Mouse (Mus musculus) T-helper 1 cell (primary cell): ENCODE measurements at regions not wholly inside any gene's neighbourhood (a gene's known extent, or its start where the extent isn't known, plus 50 kb on each side); places are given as distances from the start of the nearest gene placed in this dataset.
"Not testable (repeated sequence)": the region's sequence is repeated elsewhere in the genome, so short reads cannot be mapped to it uniquely, and the experiment has no call there.

Experiments used
- in situ Hi-C: fragments of 300-600 bp; cut with MboI, MseI; formaldehyde crosslinking; loops from one replicate; pipeline ENCODE4 v1.15.1; 2025; ENCODE audit warnings: high pct_unique_total_duplicates

- in situ Hi-C loops, result no loop called here
These were observed 273.5 kb downstream of the Gxylt1 start for GRCm38 (mm10) chr15:93001346-93002001.

- in situ Hi-C loops, result no loop called here
These were observed 274.9 kb downstream of the Gxylt1 start for GRCm38 (mm10) chr15:93000121-93000520.

GRCm38 (mm10) chr15:92997933-92998332 is 277.0 kb downstream of the Gxylt1 start:
- in situ Hi-C loops, result loop anchor here (10.0 kb wide), 1 partner anchor 347 kb away; no protein-coding TSS in a partner anchor

- in situ Hi-C loops, result loop anchor here (10.0 kb wide), 1 partner anchor 351 kb away; no protein-coding TSS in a partner anchor
These were observed 280.7 kb downstream of the Gxylt1 start for GRCm38 (mm10) chr15:92994191-92994671.

- in situ Hi-C loops, result loop anchor here (10.0 kb wide), 1 partner anchor 351 kb away; no protein-coding TSS in a partner anchor
These were observed 281.3 kb downstream of the Gxylt1 start for GRCm38 (mm10) chr15:92993538-92994190.

GRCm38 (mm10) chr15:92975774-92976173 is 299.2 kb downstream of the Gxylt1 start:
- in situ Hi-C loops, result no loop called here

GRCm38 (mm10) chr15:92974931-92975330 is 300.0 kb downstream of the Gxylt1 start:
- in situ Hi-C loops, result no loop called here

GRCm38 (mm10) chr15:92973651-92974229 is 301.2 kb downstream of the Gxylt1 start:
- in situ Hi-C loops, result no loop called here

GRCm38 (mm10) chr15:92965556-92965955 is 309.4 kb downstream of the Gxylt1 start:
- in situ Hi-C loops, result no loop called here

GRCm38 (mm10) chr15:92964901-92965300 is 310.1 kb downstream of the Gxylt1 start:
- in situ Hi-C loops, result no loop called here

- in situ Hi-C loops, result no loop called here
These were observed 310.8 kb downstream of the Gxylt1 start for GRCm38 (mm10) chr15:92964131-92964530.

- in situ Hi-C loops, result not testable (repeated sequence)
These were observed 324.1 kb downstream of the Gxylt1 start for GRCm38 (mm10) chr15:92950912-92951311.

GRCm38 (mm10) chr15:92946216-92946615 is 328.8 kb downstream of the Gxylt1 start:
- in situ Hi-C loops, result no loop called here

- in situ Hi-C loops, result loop anchor here (10.0 kb wide), 1 partner anchor 1399 kb away; no protein-coding TSS in a partner anchor
These were observed 371.2 kb downstream of the Gxylt1 start for GRCm38 (mm10) chr15:92903821-92904220.

- in situ Hi-C loops, result no loop called here
These were observed 377.7 kb downstream of the Gxylt1 start for GRCm38 (mm10) chr15:92897277-92897676.

GRCm38 (mm10) chr15:92895836-92896235 is 379.1 kb downstream of the Gxylt1 start:
- in situ Hi-C loops, result no loop called here

- in situ Hi-C loops, result no loop called here
These were observed 398.5 kb downstream of the Gxylt1 start for GRCm38 (mm10) chr15:92876438-92876837.

- in situ Hi-C loops, result no loop called here
These were observed 410.9 kb downstream of the Gxylt1 start for GRCm38 (mm10) chr15:92864106-92864505.

GRCm38 (mm10) chr15:92850854-92851253 is 424.1 kb downstream of the Gxylt1 start:
- in situ Hi-C loops, result loop anchor here (10.0 kb wide), 1 partner anchor 816 kb away; no protein-coding TSS in a partner anchor

GRCm38 (mm10) chr15:92840035-92840434 is 434.9 kb downstream of the Gxylt1 start:
- in situ Hi-C loops, result no loop called here

GRCm38 (mm10) chr15:92839611-92840010 is 435.4 kb downstream of the Gxylt1 start:
- in situ Hi-C loops, result no loop called here

GRCm38 (mm10) chr15:92826136-92826535 is 429.5 kb downstream of the Pdzrn4 start:
- in situ Hi-C loops, result no loop called here
